Mouse (Mus musculus) regulatory T cell (primary cell): ENCODE measurements around the gene Cpeb2.

Experiments
- in situ Hi-C: fragments of 300-600 bp; cut with MboI, MseI; formaldehyde crosslinking; loops from one replicate; pipeline ENCODE4 v1.15.1; 2025; ENCODE audit warnings: high pct_unique_total_duplicates

Cpeb2 gene

GRCm38 (mm10) chr5:43232480-43233315, at the start of gene Cpeb2:
Gene Cpeb2 (plus strand): TSS chr5:43233170.
- in situ Hi-C loops, result loop anchor here (10.0 to 25.0 kb wide), 3 partner anchors 555 to 1545 kb away; partner anchors contain the start of gene Bod1l

DNA sequence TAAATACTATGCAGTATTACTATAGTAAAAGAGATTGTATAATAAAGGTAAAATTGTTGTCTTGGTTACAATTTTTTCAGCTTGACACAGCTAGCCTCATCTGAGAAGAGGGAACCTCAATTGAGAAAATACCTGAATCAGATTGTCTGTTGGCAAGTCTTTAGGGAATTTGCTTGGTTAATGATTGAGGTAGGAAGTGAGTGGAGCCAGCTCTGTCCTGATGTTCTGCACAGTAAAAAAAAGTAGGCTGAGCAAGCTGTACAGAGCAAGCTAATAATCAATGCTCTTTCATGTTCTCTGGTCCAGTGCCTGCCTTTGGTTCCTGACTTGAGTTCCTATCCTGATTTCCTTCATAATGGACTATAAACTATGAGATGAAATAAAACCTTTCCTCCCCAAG, 49.4 kb upstream of the Cpeb2 start:
- in situ Hi-C loops, result no loop called here

GRCm38 (mm10) chr5:43184834-43185233, 48.1 kb upstream of the Cpeb2 start:
- in situ Hi-C loops, result no loop called here

DNA sequence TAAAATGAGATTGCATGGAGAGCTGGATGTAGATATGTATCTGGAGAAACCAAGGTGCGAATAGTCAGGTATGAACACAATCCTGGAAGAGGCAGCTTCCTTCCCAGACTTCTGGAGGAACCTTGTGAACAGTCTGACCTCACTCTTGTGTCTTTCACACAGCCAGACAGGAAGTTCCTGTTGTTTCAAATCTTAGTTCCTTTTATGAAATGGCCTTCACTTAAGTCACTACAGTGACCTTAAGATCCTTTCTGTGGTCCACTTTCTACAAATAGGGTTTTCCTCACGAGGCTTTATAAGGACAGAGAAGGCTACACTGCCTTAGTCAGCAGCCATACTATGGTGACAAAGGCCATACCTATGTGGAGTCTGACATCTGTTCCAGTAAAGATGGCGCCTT, 47.5 kb upstream of the Cpeb2 start:
- in situ Hi-C loops, result no loop called here

DNA sequence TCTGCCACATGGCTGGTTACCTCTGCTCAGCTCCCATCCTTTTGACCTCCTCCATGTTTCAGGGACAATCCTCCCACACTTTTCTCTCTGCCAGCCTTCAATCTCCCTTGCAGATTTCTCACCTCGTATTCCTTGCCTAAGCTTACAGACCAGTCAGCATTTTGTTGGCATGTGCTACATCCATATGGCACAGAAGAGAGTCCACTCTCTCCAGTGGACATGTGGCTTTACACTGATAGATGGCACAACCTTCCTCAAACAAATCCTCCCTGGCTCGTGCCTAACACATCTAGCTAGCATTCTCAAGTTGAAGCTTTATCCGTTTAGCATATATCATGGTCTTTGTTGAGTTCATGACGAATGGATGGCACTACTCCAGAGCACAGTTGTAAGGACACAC, 32.3 kb upstream of the Cpeb2 start:
- in situ Hi-C loops, result no loop called here

DNA sequence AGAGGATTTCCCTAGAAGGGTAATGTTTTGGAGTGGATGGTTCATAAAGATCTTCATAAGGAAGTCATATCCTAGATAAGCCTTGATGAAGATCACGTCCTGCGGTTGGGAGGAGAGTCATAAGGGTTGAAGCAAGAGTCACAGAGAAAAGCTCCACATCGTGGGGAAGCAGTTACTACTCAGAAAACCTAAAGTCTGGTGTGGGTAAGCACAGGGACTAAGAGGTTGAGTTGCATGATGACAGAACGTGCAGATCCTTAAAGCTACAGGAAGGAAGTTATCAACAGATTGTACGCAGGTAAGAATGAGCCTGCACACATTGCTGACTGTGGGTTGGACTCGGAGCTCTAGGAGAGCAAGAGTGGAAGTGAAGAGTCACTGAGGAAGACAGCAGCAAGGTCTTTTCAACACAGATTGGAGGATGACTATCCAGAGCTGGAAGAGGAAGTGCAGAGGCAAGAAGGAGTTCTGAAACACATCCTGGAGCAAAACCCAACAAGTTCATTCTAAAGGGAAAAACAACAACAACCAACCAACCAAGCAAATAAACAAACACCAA, 26.4 kb upstream of the Cpeb2 start:
- in situ Hi-C loops, result no loop called here

- in situ Hi-C loops, result no loop called here
These were observed 15.5 kb upstream of the Cpeb2 start for GRCm38 (mm10) chr5:43217468-43217867.

DNA sequence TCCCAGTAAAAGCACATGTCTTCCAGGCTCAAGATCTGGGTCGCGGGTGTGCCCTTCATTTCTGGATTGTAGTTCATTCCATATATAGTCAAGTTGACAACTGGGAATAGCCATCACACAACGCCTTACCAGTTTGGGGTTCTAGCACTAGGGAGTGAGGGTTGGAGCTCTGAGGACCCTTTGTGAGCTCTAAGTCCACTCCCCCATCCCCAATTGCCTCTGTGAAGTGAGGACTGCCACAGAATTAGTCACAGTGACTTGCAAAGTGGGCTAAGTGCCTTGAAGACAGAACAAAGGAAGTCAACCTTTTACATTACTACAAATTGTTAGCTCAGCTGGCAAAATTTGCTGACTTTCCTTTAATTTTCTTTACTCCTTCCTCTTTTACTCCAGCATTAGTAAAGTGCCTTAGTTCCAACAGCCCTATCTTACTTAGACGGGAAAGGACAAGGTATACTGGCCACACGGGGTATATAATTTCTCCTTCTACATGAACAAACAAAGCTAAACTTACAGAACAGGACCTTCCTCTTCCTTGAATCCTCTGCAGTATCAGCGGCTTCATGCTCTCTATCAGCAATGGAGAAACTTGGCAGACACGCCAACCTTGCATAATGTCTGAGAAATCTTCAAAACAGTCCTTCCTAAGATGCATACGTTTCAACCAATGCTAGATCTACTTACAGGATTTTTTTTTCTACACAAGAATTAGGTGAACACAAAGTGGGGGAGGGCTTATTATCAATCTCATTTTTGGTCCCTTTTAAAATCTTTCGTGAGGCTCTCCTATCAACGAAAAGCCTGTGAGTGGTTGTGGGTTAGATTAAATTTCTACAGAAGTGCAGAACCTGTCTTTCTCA, 14.8 kb upstream of the Cpeb2 start:
- in situ Hi-C loops, result no loop called here

- in situ Hi-C loops, result no loop called here
These were observed 14.2 kb upstream of the Cpeb2 start for GRCm38 (mm10) chr5:43218847-43219132.

- in situ Hi-C loops, result no loop called here
These were observed 9.6 kb upstream of the Cpeb2 start for GRCm38 (mm10) chr5:43223359-43223758.

DNA sequence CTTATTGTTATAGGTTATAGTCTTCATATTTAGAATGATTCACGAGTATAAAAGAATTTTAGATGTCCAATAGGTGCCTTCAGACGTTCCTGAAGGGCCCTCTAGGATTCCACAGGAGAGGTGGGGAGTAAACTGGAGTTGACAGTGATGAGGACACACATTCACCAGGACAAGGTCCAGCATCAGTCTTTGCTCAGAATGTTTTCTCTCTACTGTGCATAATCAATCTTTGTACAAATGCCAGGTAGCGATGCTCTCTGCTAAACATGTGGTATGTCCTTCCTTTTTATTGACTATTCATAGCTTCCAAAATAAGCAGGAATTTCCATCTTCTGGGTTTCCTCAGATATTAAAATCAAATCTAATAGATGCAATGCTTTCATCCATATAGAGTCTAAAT, 8.7 kb upstream of the Cpeb2 start:
- in situ Hi-C loops, result no loop called here

DNA sequence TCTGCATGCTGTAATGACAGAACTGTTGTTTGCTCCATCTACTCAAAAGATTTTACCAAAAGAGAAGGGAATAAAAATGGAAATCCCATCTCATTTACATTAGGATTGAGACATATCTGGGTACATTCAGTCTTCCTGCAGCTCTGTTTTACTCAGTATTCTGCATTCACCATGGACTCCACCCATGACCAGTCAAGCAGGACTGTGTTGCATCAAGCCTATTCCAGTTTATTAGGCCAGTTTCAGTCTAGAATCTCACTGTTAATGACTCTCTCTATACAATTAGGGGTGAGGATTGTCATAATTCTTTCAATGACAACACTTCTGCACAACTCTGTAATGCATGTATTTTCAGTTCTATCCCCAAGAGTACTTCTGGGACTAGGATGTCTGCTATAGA, 6.8 kb upstream of the Cpeb2 start:
- in situ Hi-C loops, result loop anchor here (25.0 kb wide), 2 partner anchors 561 to 1539 kb away; no protein-coding TSS in a partner anchor

- in situ Hi-C loops, result loop anchor here (25.0 kb wide), 2 partner anchors 560 to 1540 kb away; no protein-coding TSS in a partner anchor
These were observed 5.4 kb upstream of the Cpeb2 start for GRCm38 (mm10) chr5:43227607-43228006.

DNA sequence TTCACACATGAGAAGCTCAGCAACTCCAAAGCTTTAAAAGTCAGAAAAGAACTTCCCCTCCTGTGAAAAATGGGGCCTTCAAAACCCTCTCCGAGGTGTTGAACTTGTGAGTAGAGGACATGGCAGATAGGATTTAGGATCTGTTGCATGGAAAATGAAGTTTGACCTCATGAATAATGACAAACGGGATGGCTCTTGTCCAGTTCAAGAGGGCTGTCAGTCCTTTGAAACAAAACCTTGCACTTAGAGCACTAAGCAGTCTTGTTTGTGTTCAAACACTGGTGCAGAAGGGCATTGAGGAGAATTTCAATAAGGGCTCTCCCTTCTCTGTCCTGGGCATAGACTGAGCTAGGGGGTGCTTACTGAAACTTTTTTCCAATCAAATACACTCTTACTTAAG, 1.9 kb upstream of the Cpeb2 start:
- in situ Hi-C loops, result loop anchor here (10.0 to 25.0 kb wide), 3 partner anchors 556 to 1544 kb away; partner anchors contain the start of gene Bod1l

GRCm38 (mm10) chr5:43232149-43232479, 856 bp upstream of the Cpeb2 start:
- in situ Hi-C loops, result loop anchor here (10.0 to 25.0 kb wide), 3 partner anchors 555 to 1545 kb away; partner anchors contain the start of gene Bod1l

GRCm38 (mm10) chr5:43233316-43234181, 579 bp downstream of the Cpeb2 start:
- in situ Hi-C loops, result loop anchor here (10.0 to 25.0 kb wide), 3 partner anchors 554 to 1546 kb away; partner anchors contain the start of gene Bod1l

DNA sequence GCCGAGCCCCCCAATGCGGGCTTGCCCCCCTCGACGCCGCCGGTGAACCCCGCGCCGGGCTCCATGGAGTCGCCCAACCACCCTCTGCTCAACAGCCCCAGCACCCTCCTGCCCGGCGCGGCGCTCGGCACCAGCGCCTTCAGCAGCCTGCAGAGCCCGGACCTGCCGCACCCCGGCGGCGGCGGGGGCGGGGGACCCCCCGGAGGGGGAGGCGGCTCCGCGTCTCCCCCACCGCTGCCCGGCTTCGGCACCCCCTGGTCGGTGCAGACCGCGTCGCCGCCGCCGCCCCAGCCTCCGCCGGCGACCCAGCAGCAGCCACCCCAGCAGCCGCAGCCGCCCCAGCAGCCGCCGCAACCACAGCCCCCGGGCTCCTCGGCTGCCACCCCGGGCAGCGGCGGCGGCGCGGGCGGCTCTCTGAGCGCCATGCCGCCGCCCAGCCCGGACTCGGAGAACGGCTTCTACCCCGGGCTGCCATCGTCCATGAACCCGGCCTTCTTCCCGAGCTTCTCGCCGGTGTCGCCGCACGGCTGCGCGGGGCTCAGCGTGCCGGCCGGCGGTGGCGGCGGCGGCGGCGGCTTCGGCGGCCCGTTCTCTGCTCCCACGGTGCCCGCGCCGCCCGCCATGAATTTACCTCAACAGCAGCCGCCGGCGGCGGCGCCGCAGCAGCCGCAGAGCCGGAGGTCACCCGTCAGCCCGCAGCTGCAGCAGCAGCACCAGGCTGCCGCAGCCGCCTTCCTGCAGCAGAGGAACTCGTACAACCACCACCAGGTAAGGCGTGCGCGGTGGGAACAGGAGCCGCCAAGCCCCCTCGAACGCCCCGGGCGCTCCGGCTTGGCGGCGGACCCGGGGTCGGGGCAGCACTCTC, 1.6 kb downstream of the Cpeb2 start:
- in situ Hi-C loops, result loop anchor here (10.0 to 25.0 kb wide), 3 partner anchors 553 to 1547 kb away; partner anchors contain the start of gene Bod1l

DNA sequence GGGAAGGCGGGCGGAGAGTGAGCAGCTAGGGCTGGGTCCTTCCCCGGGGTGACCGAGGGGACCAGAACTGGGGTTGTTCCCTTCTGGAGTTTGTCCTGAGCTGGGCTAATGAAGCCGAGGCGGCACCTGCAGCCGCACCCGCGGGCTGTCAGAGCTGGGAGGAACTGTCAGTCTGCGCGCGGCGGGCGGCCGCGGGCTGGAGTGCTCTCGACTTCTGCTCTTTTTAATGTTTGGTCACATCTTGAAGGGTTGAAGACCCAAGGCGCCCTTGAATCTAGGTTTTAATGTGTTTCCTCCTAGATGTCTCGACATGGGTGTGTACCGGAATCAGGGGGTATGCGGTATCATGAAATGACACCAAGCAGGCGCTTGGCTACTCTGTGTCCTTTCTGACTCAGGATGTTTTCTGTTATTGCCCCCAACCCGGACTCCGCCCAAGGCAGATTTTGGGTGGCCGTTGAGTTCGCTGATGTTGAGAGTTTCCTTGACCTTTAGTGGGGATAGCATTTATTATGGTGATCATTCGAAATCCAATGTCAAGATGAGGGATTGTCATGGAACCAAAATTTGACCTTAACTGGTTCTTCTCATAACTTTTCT, 2.3 kb downstream of the Cpeb2 start:
- in situ Hi-C loops, result loop anchor here (10.0 to 25.0 kb wide), 3 partner anchors 552 to 1548 kb away; partner anchors contain the start of gene Bod1l

- in situ Hi-C loops, result loop anchor here (10.0 to 25.0 kb wide), 3 partner anchors 551 to 1549 kb away; partner anchors contain the start of gene Bod1l
These were observed 3.0 kb downstream of the Cpeb2 start for GRCm38 (mm10) chr5:43235997-43236396.
